Mouse (Mus musculus) MEL-GATA-1-ER (cell line): ENCODE data around the gene Mxra7.

Source experiments
- DNase-seq: peaks from one replicate; pipeline ENCODE4 v3.0.0-alpha.2; 2012; ENCODE audit warnings: low read depth; ENCODE audit errors: extremely low read depth

Gene Mxra7

DNA sequence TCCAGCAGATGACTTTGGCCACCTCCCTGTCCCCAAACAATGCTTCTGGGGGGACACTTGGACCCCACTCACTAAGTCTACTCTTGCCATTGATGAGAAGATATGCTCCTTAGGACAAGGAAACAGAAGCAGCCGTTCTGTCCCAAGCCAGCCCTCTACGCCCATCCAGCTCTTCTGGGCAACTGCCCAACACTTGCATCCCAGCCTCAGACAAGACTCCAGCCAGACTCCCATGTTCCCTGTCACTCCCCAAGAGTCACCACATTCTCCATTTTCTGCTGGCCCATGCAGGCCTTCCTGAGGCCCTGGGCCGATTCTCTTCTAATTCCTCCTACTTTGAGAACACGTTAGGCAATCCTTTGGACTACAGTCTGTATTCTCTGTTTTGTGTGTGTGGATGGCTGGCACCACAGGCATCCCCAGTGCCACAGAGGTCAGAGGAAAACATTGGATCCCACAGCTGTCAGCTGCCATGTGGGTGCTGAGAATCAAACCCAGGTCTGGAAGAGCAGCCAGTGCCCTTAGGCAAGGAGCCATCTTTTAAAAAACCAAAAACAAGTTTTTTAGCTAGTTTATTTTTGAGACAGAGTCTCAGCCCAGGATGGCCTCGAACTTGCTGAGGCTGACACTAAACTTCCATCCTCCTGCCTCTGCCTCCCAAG, 7.8 kb downstream of the Mxra7 start:
- no peak for DNase-seq

GRCm38 (mm10) chr11:116818722-116819121, 9.1 kb downstream of the Mxra7 start:
- DNase-seq: no peak

DNA sequence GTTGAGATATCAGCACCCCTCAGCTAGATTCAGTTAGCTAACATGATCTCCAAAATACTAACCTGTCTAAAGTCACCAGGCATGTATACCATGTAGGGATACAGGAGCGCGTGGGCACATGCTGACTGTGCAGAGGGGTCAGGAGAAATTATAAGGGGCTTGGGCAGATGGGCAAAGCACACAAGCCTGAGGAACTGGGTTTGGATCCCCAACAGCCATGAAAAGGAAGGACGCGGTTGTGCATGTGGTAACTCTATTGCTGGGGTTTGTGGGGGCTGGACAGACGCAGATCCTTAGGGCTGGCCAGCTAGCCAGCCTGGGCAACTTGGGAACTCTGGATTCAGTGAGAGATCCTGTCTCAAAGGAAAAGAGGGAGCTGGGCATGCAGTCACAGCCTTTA, 10.3 kb downstream of the Mxra7 start:
- DNase-seq: no peak

GRCm38 (mm10) chr11:116816769-116817168, 11.1 kb downstream of the Mxra7 start:
- no peak for DNase-seq

GRCm38 (mm10) chr11:116814884-116815415, 12.9 kb downstream of the Mxra7 start:
- no peak for DNase-seq

DNA sequence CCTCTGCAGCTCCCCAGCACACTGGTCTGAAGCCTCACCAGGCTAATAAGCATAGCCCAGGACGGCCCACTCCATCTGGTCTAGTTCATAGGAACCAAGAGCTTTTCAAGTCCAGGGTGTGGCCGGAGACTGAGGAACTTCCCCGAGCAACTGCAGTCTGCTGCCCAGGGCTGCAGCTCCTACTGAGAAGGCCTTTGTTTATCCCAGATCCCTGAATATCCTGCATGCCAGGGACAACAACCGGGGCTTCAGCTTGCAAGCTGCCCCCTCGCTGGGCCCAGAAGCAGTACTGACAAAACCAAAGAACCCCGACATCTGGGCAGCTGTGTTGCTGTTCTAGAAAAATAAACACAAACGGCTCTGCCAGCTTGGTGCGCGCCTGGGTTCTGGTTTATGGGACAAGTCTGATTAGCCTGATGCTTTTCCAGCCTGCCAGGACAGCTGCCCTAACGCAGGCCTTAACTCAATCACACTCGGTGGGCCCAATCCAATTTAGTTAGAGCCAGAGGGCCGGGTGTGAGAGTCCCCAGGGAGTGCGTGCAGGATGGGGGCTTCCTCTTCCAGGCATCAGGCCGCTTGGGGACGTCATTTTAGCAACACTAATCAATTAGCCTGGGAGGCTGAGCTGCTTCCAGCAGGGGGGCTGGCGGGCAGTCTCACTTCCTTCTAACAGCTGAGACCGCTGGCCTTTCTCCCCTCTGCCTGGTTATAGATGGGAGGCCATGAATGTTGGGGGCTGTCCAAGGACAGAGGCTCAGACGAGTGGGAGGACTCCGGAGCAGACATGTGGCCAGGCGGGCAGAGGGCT, 13.6 kb downstream of the Mxra7 start:
- DNase-seq: no peak

DNA sequence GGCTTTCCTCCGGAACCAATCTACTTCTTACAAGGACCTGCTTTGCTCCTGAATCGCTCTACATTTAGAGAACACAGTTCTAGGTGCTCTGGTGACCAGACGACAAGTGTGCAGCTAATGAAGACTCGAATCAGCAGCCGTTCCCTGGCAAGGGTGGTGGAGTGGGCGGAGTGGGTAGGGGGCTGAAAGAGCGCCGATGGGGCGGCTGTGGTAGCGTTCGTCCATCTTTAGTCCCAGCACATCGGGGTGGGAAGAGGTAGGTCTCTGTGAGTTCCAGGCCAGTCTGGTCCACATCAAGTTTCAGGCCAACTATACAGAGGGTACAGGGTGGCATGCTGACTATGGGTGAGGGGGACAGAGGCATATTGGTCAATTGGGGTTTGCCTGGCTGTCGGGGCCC, 14.2 kb downstream of the Mxra7 start:
- DNase-seq: no peak

DNA sequence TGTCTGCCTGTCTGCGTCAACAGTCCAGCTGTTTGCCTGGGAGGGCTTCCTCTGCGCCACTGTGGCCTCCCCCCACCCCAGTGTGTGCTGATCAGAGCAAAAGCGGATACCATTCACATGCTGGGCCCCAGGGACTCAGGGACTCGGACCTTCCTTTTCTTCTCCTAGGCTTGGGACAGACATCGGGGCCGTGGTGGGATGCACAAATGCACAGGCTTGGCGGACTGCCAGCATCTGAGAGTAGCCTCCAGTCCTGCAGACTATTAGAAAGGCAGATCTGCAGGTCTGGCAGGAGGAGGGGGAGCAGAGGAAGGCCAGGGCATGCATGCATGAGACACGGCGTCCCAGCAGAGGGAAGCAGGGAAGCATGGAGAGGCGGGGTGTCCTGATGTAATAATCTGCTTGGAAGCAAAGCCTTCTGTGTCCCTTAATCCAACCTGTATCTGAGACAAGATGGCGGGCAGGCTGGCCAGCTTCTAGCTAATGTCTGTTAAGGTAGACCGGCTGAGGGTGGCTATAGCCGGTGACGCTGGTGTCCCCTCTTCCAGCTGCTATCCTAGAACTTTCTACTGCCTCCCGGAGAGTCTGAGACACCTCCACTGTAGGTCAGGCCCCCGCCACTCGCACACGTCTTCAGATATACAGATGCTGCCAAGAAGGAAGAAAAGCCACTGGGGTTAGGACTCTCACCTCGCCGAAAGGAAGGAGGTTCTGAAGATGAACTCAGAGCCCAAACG, 14.9 kb downstream of the Mxra7 start:
- no peak for DNase-seq

DNA sequence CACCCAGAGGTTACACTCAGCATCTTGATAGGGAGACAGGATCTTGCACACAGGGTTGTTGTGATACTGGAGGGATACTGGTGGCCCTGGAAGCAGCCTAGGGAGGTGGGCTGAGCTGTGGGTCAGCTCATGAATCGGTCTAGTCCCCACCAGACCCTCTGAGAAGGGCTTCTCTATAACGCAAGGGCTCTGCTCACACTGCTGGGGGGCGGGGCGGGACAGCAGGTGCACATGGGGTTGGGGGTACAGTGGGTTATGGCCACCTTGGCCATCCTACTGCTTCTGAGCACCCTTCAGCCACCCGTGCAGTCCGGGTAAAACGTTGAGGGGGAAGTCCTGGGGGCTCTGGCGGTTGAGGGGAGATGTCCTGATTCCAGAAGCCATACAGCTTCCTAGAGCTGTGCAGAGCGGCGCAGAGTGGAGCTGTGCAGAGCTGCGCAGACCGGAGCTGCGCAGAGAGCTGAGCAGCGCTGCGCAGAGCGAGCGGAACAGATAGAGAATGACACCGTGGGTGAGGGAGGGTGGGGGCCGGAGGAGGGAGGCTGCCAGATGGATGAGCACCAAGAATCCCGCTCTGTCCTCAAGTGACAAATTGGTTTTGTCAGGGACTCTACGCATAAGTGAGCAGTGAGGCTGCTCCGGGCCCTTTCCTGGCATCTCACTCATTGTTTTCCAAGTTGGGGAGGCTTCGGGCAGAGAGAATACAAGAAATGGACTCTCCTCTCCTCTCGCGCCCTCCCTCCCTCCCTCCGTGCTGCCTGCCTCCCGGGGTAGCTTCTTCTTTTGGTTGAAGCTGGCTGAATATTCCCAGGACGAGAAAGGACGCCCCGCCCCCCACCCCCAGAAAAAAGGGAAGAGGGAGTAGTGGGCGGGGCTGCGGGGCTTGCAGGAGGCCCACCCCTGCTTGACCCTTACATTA, 16.6 kb downstream of the Mxra7 start:
- DNase-seq: peak; percentile 29

GRCm38 (mm10) chr11:116810528-116810927, 17.3 kb downstream of the Mxra7 start:
- no peak for DNase-seq

DNA sequence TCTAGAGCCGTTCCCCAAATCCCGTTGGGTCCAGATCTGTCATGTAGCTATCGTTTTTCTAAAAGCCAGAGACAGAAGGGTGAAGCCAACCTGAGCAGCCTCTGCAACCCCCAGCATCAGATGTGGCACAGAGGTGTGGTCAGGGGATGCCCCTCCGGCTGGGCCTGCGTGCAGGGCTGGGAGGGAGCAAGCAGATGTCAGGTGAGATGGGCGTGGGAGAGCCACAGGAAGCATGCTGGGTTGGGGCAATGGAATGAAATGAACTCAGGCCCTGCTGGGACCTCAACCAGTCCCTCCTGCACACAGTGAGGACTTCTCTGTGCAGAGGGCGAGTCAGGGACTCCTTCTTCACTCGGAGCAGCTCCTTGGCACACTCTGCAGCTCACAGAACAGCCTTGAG, 18.3 kb downstream of the Mxra7 start:
- no peak for DNase-seq

- DNase-seq: no peak
These were observed 18.9 kb downstream of the Mxra7 start for GRCm38 (mm10) chr11:116808811-116809395.

DNA sequence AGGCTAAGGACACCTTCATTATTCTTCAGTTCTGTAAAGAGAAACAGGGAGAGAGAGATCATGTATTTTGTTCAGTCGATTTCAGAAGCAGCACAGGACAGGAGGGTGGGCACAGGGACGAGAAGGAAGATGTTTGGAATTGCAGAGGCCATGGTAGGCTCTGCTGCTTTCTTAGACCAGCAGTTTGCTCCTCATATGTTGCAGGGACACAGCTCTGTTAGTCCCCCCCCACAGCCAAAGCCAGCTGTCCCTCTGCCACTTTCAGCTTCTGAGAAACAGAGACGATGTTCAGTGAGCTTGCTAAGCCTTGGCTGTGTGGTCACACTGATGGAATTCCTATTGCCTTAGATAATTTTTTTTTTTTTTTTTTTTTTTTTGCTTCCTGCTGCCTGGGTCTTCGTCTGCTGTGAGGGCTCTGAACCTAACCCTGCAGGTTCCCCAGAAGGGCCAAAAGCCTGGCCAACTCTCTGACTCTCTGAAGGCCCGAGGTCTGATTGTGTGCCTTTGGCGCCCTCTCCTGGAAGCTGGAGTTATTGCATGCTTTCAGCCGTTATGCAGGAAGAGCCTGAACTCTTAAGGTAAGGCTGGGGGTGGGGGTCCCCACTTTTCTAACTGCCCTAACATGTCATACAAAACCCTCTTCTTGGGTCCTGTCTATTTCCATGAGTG, 19.8 kb downstream of the Mxra7 start:
- DNase-seq: peak; percentile 26

- no peak for DNase-seq
These were observed 20.3 kb downstream of the Mxra7 start for GRCm38 (mm10) chr11:116807526-116807925.

- DNase-seq: no peak
These were observed 20.7 kb downstream of the Mxra7 start for GRCm38 (mm10) chr11:116807116-116807515.

DNA sequence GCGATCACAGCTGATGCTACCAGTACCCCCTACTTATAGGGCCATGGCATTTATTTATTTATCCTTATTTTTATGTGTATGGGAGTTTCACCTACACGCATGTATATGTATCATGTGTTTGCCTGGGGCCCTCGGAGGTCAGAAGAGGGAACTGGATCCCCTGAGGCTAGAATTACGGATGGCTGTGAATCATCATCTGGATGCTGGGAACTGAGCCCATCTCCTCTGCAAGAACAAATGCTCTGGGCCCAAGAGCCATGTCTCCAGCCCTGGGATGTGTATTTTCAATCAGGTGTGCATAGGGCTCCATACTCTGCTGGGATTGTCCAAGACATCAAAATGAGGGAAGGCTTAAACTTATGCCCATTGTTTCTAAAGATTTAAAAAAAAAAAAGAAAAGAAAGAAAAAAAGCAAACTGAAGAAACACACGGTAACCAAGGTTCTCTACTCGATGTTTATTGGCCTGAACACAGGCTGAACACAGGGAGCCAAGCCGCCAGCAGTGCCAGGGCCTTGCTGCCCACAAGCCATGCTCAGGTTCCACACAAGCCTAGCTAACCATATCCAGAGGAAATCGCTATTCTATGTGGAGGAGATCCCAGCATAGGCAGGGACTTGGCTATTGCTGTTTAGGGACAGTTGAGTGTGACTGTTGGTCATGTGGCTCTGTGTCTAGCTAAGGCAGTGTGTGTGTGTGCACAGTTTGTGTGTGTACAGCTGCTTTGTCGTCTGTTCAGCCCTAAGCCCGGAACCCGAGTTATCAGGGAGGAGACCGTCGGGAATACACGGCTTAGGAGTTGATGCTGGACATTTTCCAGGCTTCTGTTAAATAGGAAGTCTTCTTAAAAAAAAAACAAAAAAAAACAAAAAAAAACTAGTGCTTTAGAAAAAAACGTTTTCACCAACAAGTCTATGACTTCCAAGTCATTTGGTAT, 21.4 kb downstream of the Mxra7 start:
- DNase-seq: no peak

DNA sequence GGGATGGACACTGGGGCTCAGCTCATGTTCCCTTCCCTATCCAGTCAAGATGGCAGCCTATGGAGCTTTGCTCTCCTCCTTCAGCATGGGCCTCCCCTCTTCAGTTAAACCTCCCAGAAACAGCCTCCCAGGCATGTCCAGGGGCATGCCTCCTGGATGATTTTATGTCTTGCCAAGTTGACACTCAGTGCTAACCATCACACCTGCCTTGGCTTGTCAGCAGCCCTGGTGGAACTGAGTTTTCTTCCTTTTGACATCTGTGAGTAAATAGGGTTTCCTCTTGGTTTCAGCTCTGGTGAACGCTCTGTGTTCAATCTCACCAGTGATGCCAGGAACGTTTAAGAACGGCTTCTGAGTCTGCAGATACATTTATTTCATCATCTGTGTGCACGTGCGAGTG, 25.1 kb downstream of the Mxra7 start:
- DNase-seq: no peak

GRCm38 (mm10) chr11:116801106-116801505, 26.7 kb downstream of the Mxra7 start:
- DNase-seq: no peak

DNA sequence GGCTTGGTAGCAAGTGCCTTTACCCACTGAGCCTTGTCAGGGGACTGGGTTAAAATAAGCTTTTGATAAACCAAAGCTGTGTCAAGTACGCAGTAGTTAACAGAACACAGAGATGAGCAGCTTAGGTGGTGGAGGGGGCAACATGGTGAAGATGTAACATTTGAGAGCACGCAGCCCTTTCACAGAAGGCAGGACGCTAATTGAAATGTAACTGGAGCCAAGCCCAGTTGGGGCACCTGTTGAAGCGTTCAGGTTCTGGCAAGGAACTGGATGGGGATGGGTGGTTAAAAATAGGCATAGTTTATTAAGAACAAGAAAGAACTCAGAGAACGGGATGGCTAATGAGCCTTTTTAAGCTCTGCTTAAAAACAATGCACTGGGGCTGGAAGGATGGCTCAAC, 28.5 kb downstream of the Mxra7 start:
- no peak for DNase-seq
